Mouse (Mus musculus): ENCODE results near the gene Nkx3-2. TPM values are rescaled to one million over a fixed set of nuclear protein-coding genes. Genes with fewer than 3 reads are reported as not detected.

Gene Nkx3-2
- not detected for polyA plus RNA-seq (2017; shearing (Covaris generic))

GRCm38 (mm10) chr5:41763731-41764721 is at the start of gene Nkx3-2:
Gene Nkx3-2, minus strand, starts transcription at chr5:41764501.

Other genes with a start within 250 kb of the Nkx3-2 start
- 44.8 TPM for gene Rab28, start 56.3 kb downstream of the Nkx3-2 start, polyA plus RNA-seq (2017; shearing (Covaris generic))
- 15.8 TPM for gene Bod1l, start 79.8 kb upstream of the Nkx3-2 start, polyA plus RNA-seq (2017; shearing (Covaris generic))